Mouse (Mus musculus) kidney, adult 2 months (tissue): ENCODE measurements at regions not wholly inside any gene's neighbourhood (a gene's known extent, or its start where the extent isn't known, plus 50 kb on each side); places are given as distances from the start of the nearest gene placed in this dataset.

Experiments used
- DNase-seq: peaks from one replicate; pipeline ENCODE4 v3.0.0; 2021
- H3K27ac ChIP-seq: fragments of 200-500 bp; 2 replicates; pipeline ENCODE4 v1.5.1; 2012; ENCODE audit warnings: low read depth, low read length, control low read depth, inconsistent platforms; ENCODE audit not compliant: insufficient read depth
- H3K27me3 ChIP-seq: fragments of 200-500 bp; replicated peaks from 2 replicates; pipeline ENCODE4 v1.6.1; 2012; ENCODE audit warnings: mild to moderate bottlenecking, moderate library complexity, low read length, inconsistent platforms; ENCODE audit not compliant: control insufficient read depth, insufficient read depth
- H3K36me3 ChIP-seq: fragments of 200-500 bp; 2 replicates; pipeline ENCODE4 v1.6.1; 2012; ENCODE audit warnings: mild to moderate bottlenecking, moderate library complexity, low read length, inconsistent platforms; ENCODE audit not compliant: control insufficient read depth, insufficient read depth
- H3K4me1 ChIP-seq: fragments of 200-500 bp; 2 replicates; pipeline ENCODE4 v1.6.1; 2011; ENCODE audit warnings: low read length; ENCODE audit not compliant: control insufficient read depth, insufficient read depth
- H3K4me3 ChIP-seq: fragments of 200-500 bp; 2 replicates; pipeline ENCODE4 v1.5.1; 2011; ENCODE audit warnings: mild to moderate bottlenecking, low read depth, low read length, control low read depth; ENCODE audit not compliant: insufficient read depth
- CTCF ChIP-seq: fragments of 200-500 bp; conservative IDR thresholded peaks from 2 replicates; pipeline ENCODE4 v1.5.1; 2011; ENCODE audit warnings: low read depth, mild to moderate bottlenecking, control low read depth, low read length, moderate library complexity, mixed read lengths; ENCODE audit not compliant: insufficient read depth, insufficient read length
- POLR2A ChIP-seq: fragments of 200-500 bp; IDR thresholded peaks from one replicate; pipeline ENCODE4 v1.6.1; 2011; ENCODE audit warnings: low read depth, low read length, control low read depth
- WGBS: fragments of 180-500 bp; shearing (Covaris S2); methylation state at CpG from one replicate; pipeline ENCODE4 v1.1.7; 2018; 5-methylcytosine and 5-hydroxymethylcytosine counted together

DNA sequence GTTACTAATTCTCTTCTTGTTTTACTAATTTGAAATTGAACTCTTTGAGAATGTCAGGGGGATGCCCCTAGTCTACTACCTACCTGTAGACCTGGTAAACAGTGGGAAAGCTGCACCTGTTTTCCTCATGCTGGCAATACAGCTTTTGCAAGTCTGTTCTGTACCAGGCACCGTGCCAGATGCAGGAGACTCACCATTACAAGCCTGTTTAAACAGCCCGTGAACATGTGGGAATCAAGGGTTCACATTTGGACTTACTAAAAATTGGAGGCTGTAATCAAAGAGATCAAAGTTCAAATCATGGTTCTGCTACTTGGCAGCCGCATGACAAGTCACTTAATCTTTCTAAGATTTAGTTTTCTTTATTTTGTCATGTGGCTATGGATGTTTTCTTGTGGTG lies 56.8 kb upstream of the Rai2 start:
- WGBS: 28% methylated on average over 3 of the region's 3 CpGs
- Histone ChIP-seq H3K27me3 (no peaks in the 10 kb centered on the region), H3K4me1 (no peaks in the 10 kb centered on the region), H3K36me3 (no peaks in the 10 kb centered on the region), H3K27ac (no peak overlapping the region), H3K4me3 (no peak overlapping the region)
- TF ChIP-seq POLR2A (no peak), CTCF (no peak)
- DNase-seq: peak; percentile 70

DNA sequence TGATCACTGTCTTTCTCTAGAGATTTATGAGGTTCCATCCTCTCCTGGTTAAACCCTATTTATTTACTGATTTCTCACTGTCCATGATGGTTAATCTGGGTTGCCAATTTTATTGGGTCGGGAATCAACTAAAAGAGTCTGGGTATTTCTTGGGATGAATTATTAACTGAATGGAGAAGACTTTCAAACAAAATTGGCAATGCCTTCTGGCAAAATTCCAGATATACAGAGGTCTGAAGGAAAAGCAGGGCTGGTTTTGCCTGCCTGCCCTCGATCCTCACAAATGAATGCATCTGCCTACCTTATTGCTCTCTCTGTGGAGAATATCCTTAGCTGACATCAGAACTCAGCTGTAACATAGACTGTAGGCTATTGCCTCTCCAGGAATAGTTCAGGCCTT lies 54.9 kb upstream of the Rai2 start:
- 33% methylated on average over 2 of the region's 2 CpGs for WGBS
- Histone ChIP-seq H3K27ac (no peak overlapping the region), H3K36me3 (no peaks in the 10 kb centered on the region), H3K27me3 (no peaks in the 10 kb centered on the region), H3K4me3 (no peak overlapping the region), H3K4me1 (no peaks in the 10 kb centered on the region)
- DNase-seq: peak; percentile 71
- TF ChIP-seq POLR2A: no peak
- TF ChIP-seq CTCF: no peak
